Mouse (Mus musculus) forebrain, embryonic 12.5 days (tissue): Measurements from ENCODE around the gene Gm17535. TPM values are rescaled to one million over a fixed set of nuclear protein-coding genes. Genes with fewer than 3 reads are reported as not detected.
"Not testable (repeated sequence)": the region's sequence is repeated elsewhere in the genome, so short reads cannot be mapped to it uniquely, and the experiment has no call there.

Experiments used
- ATAC-seq: fragments of 200-750 bp; cut with Nextera tagmentation; 2 replicates; pipeline ENCODE4 v1.8.0; 2017; ENCODE audit warnings: moderate TSS enrichment; ENCODE audit not compliant: low FRiP score
- H3K27ac ChIP-seq: fragments of 300-500 bp; sonication (generic); 2 replicates; pipeline ENCODE4 v1.5.1; 2016; ENCODE audit warnings: mild to moderate bottlenecking
- H3K27me3 ChIP-seq: fragments of 300-500 bp; sonication (generic); 2 replicates; pipeline ENCODE4 v1.6.1; 2016; ENCODE audit warnings: mild to moderate bottlenecking
- H3K36me3 ChIP-seq: fragments of 300-500 bp; sonication (generic); replicated peaks from 2 replicates; pipeline ENCODE4 v1.6.1; 2016; ENCODE audit warnings: mild to moderate bottlenecking
- H3K4me1 ChIP-seq: fragments of 300-500 bp; sonication (generic); 2 replicates; pipeline ENCODE4 v1.6.1; 2016
- H3K4me2 ChIP-seq: fragments of 300-500 bp; sonication (generic); 2 replicates; pipeline ENCODE4 v1.6.1; 2016; ENCODE audit warnings: mild to moderate bottlenecking, moderate library complexity
- H3K4me3 ChIP-seq: fragments of 300-500 bp; sonication (generic); replicated peaks from 2 replicates; pipeline ENCODE4 v1.5.1; 2016; ENCODE audit warnings: mild to moderate bottlenecking
- H3K9ac ChIP-seq: fragments of 300-500 bp; sonication (generic); 2 replicates; pipeline ENCODE4 v1.6.1; 2016; ENCODE audit warnings: mild to moderate bottlenecking
- H3K9me3 ChIP-seq: fragments of 300-500 bp; sonication (generic); 2 replicates; pipeline ENCODE4 v1.6.1; 2016
- WGBS: fragments of 180-500 bp; shearing (Covaris S2); methylation state at CpG from one replicate; pipeline ENCODE4 v1.1.7; 2016; 5-methylcytosine and 5-hydroxymethylcytosine counted together
- polyA plus RNA-seq: library from polyadenylated mRNA; unstranded; fragments of >200 nt; fragmentation: Nextera tagmentation; extraction: Ambion mirVana; gene quantifications from 2 replicates; pipeline ENCODE4 v1.2.1, GENCODE M21; 2016

The Gm17535 gene
- not detected in 2 replicates for polyA plus RNA-seq

GRCm38 (mm10) chr9:3034299-3034698 lies at the start of gene Gm17535:
Gm17535 (plus strand) TSS chr9:3034599.
- H3K27me3 ChIP-seq, H3K27ac ChIP-seq, H3K36me3 ChIP-seq, H3K9me3 ChIP-seq, H3K4me2 ChIP-seq, H3K4me1 ChIP-seq, H3K9ac ChIP-seq, H3K4me3 ChIP-seq, ATAC-seq: not testable (repeated sequence)
- WGBS: 54% methylated on average over 1 of the region's 8 CpGs

DNA sequence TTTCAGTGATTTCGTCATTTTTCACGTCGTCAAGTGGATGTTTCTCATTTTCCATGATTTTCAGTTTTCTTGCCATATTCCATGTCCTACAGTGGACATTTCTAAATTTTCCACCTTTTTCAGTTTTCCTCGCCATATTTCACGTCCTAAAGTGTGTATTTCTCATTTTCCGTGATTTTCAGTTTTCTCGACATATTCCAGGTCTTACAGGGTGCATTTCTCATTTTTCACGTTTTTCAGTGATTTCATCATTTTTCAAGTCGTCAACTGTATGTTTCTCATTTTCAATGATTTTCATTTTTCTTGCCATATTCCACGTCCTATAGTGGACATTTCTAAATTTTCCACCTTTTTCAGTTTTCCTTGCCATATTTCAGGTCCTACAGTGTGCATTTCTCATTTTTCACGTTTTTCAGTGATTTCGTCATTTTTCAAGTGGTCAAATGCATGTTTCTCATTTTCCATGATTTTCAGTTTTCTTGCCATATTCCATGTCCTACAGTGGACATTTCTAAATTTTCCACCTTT lies 33.9 kb upstream of the Gm17535 start, which contains the start of gene Gm10722:
Gene Gm10722 (plus strand): TSS at position 478 of the 528 bp plus-strand sequence.
- H3K4me2 ChIP-seq, H3K9me3 ChIP-seq, H3K4me3 ChIP-seq, H3K9ac ChIP-seq, H3K36me3 ChIP-seq, H3K27me3 ChIP-seq, H3K4me1 ChIP-seq, H3K27ac ChIP-seq, ATAC-seq: not testable (repeated sequence)
- whole genome bisulfite sequencing: 74% methylated on average over 12 of the region's 12 CpGs

GRCm38 (mm10) chr9:3001006-3001405 lies 33.4 kb upstream of the Gm17535 start:
- H3K4me3 ChIP-seq, H3K27ac ChIP-seq, H3K9ac ChIP-seq, ATAC-seq, H3K4me1 ChIP-seq, H3K4me2 ChIP-seq, H3K9me3 ChIP-seq, H3K36me3 ChIP-seq, H3K27me3 ChIP-seq: not testable (repeated sequence)
- 65% methylated on average over 8 of the region's 8 CpGs for WGBS

- H3K27me3 ChIP-seq, H3K4me2 ChIP-seq, H3K9me3 ChIP-seq, H3K27ac ChIP-seq, H3K36me3 ChIP-seq, H3K9ac ChIP-seq, H3K4me3 ChIP-seq, H3K4me1 ChIP-seq: not testable (repeated sequence)
- peak; percentile 90 for ATAC-seq
- 69% methylated on average over 9 of the region's 11 CpGs for WGBS
Observed at GRCm38 (mm10) chr9:3001948-3002659, 32.3 kb upstream of the Gm17535 start.

DNA sequence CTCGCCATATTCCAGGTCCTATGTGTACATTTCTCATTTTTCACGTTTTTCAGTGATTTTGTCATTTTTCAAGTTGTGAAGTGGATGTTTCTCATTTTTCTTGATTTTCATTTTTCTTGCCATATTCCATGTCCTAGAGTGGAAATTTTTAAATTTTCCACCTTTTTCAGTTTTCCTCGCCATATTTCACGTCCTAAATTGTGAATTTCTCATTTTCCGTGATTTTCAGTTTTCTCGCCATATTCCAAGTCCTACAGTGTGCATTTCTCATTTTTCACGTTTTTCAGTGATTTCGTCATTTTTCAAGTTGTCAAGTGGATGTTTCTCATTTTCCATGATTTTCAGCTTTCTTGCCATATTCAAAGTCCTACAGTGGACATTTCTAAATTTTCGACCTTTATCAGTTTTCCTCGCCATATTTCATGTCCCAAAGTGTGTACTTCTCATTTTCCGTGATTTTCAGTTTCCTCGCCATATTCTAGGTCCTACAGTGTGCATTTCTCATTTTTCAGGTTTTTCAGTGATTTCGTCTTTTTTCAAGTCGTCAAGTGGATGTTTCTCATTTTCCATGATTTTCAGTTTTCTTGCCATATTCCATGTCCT lies 31.5 kb upstream of the Gm17535 start, which contains the start of gene Gm11168:
Gene Gm11168 (plus strand): TSS at position 553 of the 603 bp plus-strand sequence.
- not testable (repeated sequence) for ATAC-seq, H3K4me1 ChIP-seq, H3K36me3 ChIP-seq, H3K9me3 ChIP-seq, H3K4me2 ChIP-seq, H3K27me3 ChIP-seq, H3K9ac ChIP-seq, H3K4me3 ChIP-seq, H3K27ac ChIP-seq
- WGBS: 77% methylated on average over 6 of the region's 14 CpGs

GRCm38 (mm10) chr9:3006179-3006578 lies 28.2 kb upstream of the Gm17535 start:
- H3K4me2 ChIP-seq, H3K4me3 ChIP-seq, ATAC-seq, H3K27me3 ChIP-seq, H3K9me3 ChIP-seq, H3K4me1 ChIP-seq, H3K27ac ChIP-seq, H3K9ac ChIP-seq, H3K36me3 ChIP-seq: not testable (repeated sequence)
- WGBS: 83% methylated on average over 1 of the region's 5 CpGs

- peak; percentile 71 for ATAC-seq
- not testable (repeated sequence) for H3K4me2 ChIP-seq, H3K9ac ChIP-seq, H3K27ac ChIP-seq, H3K4me3 ChIP-seq, H3K9me3 ChIP-seq, H3K27me3 ChIP-seq, H3K36me3 ChIP-seq, H3K4me1 ChIP-seq
- WGBS: 73% methylated on average over 8 of the region's 8 CpGs
Observed at GRCm38 (mm10) chr9:3006636-3007035, 27.8 kb upstream of the Gm17535 start.

GRCm38 (mm10) chr9:3007272-3007671 lies 27.1 kb upstream of the Gm17535 start:
- not testable (repeated sequence) for H3K4me2 ChIP-seq, H3K9me3 ChIP-seq, H3K9ac ChIP-seq, H3K4me3 ChIP-seq, H3K27me3 ChIP-seq, H3K36me3 ChIP-seq, ATAC-seq, H3K27ac ChIP-seq, H3K4me1 ChIP-seq
- WGBS: 77% methylated on average over 8 of the region's 9 CpGs

GRCm38 (mm10) chr9:3009331-3009730 lies 25.1 kb upstream of the Gm17535 start:
- not testable (repeated sequence) for H3K9me3 ChIP-seq, H3K9ac ChIP-seq, H3K4me2 ChIP-seq, H3K36me3 ChIP-seq, H3K4me1 ChIP-seq, H3K27ac ChIP-seq, H3K4me3 ChIP-seq, H3K27me3 ChIP-seq
- peak; percentile 45; the same call in 1 of the 2 replicates for ATAC-seq
- no CpG with 5 or more reads among the region's 5 CpGs for WGBS

- H3K4me1 ChIP-seq, H3K27me3 ChIP-seq, H3K9ac ChIP-seq, H3K4me3 ChIP-seq, H3K4me2 ChIP-seq, ATAC-seq, H3K36me3 ChIP-seq, H3K27ac ChIP-seq, H3K9me3 ChIP-seq: not testable (repeated sequence)
- WGBS: 89% methylated on average over 3 of the region's 7 CpGs
Observed at GRCm38 (mm10) chr9:3012054-3012621, 22.3 kb upstream of the Gm17535 start.

DNA sequence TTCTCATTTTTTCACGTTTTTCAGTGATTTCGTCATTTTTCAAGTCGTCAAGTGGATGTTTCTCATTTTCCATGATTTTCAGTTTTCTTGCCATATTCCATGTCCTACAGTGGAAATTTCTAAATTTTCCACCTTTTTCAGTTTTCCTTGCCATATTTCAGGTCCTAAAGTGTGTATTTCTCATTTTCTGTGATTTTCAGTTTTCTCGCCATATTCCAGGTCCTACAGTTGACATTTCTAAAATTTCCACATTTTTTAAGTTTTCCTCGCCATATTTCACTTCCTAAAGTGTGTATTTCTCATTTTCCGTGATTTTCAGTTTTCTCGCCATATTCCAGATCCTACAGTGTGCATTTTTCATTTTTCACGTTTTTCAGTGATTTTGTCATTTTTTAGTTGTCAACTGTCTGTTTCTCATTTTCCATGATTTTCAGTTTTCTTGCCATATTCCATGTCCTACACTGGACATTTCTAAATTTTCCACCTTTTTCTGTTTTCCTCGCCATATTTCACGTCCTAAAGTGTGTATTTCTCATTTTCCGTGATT lies 21.6 kb upstream of the Gm17535 start, which contains the start of gene Gm10721:
Gene Gm10721 (plus strand): TSS at position 408 of the 547 bp plus-strand sequence.
- not testable (repeated sequence) for H3K9ac ChIP-seq
- WGBS: no CpG with 5 or more reads among the region's 11 CpGs
- ATAC-seq: peak; percentile 59

GRCm38 (mm10) chr9:3015354-3015753 lies 19.0 kb upstream of the Gm17535 start, which contains the start of gene Gm10720:
Gm10720 (plus strand) TSS chr9:3015654.
- H3K4me3 ChIP-seq, H3K9me3 ChIP-seq, ATAC-seq, H3K27me3 ChIP-seq, H3K36me3 ChIP-seq, H3K9ac ChIP-seq, H3K4me1 ChIP-seq, H3K4me2 ChIP-seq, H3K27ac ChIP-seq: not testable (repeated sequence)
- 71% methylated on average over 5 of the region's 9 CpGs for WGBS

More for the DNA sequence above, 21.6 kb upstream of the Gm17535 start, which contains the start of gene Gm10721:
- not testable (repeated sequence) for H3K36me3 ChIP-seq, H3K4me2 ChIP-seq, H3K27ac ChIP-seq, H3K4me1 ChIP-seq, H3K27me3 ChIP-seq, H3K4me3 ChIP-seq, H3K9me3 ChIP-seq
